7 mouse cellular contexts compared by ENCODE assay signal in genomic region chr16:17806581-17807191, GRCm38 (mm10). TPM values are rescaled to one million over a fixed set of nuclear protein-coding genes. Genes with fewer than 3 reads are reported as not detected.
A peak's percentile ranks its signal among the peaks of the same experiment; 100 is the strongest.
DNase-seq lines count a peak whose midpoint lies in the region; ATAC-seq and TF ChIP-seq lines count a peak whose summit lies in the region.

No protein-coding gene starts in this region.

- H3K4me3 ChIP-seq in liver, adult 2 months (ENCODE audit: insufficient read depth, low read depth, low read length), result peak overlapping the region; percentile 50; the same call in 1 of the 2 replicates
- peak overlapping the region; percentile 59 for H3K4me3 ChIP-seq in forebrain, embryonic 14.5 days (ENCODE audit: low read depth, low read length)
- peak overlapping the region; percentile 42 for H3K4me3 ChIP-seq in limb, embryonic 12.5 days (replicated peaks)
- H3K4me3 ChIP-seq in neural tube, embryonic 14.5 days (ENCODE audit: low read depth, low read length), result peak overlapping the region; percentile 57

- H3K4me1 ChIP-seq in liver, adult 2 months (ENCODE audit: control insufficient read depth, insufficient read depth, low read length), result peaks cover 14% of the 10 kb centered on the region
- peaks cover 33% of the 10 kb centered on the region for H3K4me1 ChIP-seq in forebrain, embryonic 14.5 days (ENCODE audit: control insufficient read depth, insufficient read depth, low read length)
- peaks cover 97% of the 10 kb centered on the region for H3K4me1 ChIP-seq in limb, embryonic 12.5 days (replicated peaks)
- peaks cover 34% of the 10 kb centered on the region for H3K4me1 ChIP-seq in neural tube, embryonic 14.5 days (ENCODE audit: control insufficient read depth, insufficient read depth, low read length)

- no peak for TF ChIP-seq POLR2A in liver, adult 2 months (IDR thresholded peaks at IDR 0.05; ENCODE audit: extremely low read depth, insufficient read depth, low read length)

- peak overlapping the region; percentile 98 for H3K4me2 ChIP-seq in forebrain, embryonic 14.5 days (ENCODE audit: low read length)
- H3K4me2 ChIP-seq in limb, embryonic 12.5 days, result peak overlapping the region; percentile 80
- H3K4me2 ChIP-seq in neural tube, embryonic 14.5 days (ENCODE audit: low read depth, low read length), result peak overlapping the region; percentile 92

- H3K27ac ChIP-seq in liver, adult 2 months (replicated peaks; ENCODE audit: insufficient read depth, low read depth, low read length), result no peak overlapping the region
- H3K27ac ChIP-seq in forebrain, embryonic 14.5 days (ENCODE audit: low read depth, low read length), result peak overlapping the region; percentile 83
- peak overlapping the region; percentile 90 for H3K27ac ChIP-seq in limb, embryonic 12.5 days
- H3K27ac ChIP-seq in neural tube, embryonic 14.5 days (ENCODE audit: low read depth, low read length), result peak overlapping the region; percentile 81

- H3K9me3 ChIP-seq in forebrain, embryonic 14.5 days (replicated peaks; ENCODE audit: control insufficient read depth, low read length), result no peaks in the 10 kb centered on the region
- no peaks in the 10 kb centered on the region for H3K9me3 ChIP-seq in limb, embryonic 12.5 days
- no peaks in the 10 kb centered on the region for H3K9me3 ChIP-seq in neural tube, embryonic 14.5 days (ENCODE audit: control insufficient read depth, low read length)

- H3K36me3 ChIP-seq in liver, adult 2 months (ENCODE audit: control insufficient read depth, insufficient read depth, low read length), result no peaks in the 10 kb centered on the region
- H3K36me3 ChIP-seq in forebrain, embryonic 14.5 days (ENCODE audit: control insufficient read depth, insufficient read depth, low read length), result no peaks in the 10 kb centered on the region
- peaks cover 56% of the 10 kb centered on the region for H3K36me3 ChIP-seq in limb, embryonic 12.5 days
- H3K36me3 ChIP-seq in neural tube, embryonic 14.5 days (ENCODE audit: control insufficient read depth, insufficient read depth, low read length), result no peaks in the 10 kb centered on the region

- H3K27me3 ChIP-seq in liver, adult 2 months (ENCODE audit: control insufficient read depth, insufficient read depth, low read length), result peaks cover 45% of the 10 kb centered on the region
- H3K27me3 ChIP-seq in forebrain, embryonic 14.5 days (replicated peaks; ENCODE audit: control insufficient read depth, insufficient read depth, low read length), result peaks cover 49% of the 10 kb centered on the region
- H3K27me3 ChIP-seq in limb, embryonic 12.5 days, result peaks cover 54% of the 10 kb centered on the region
- peaks cover 46% of the 10 kb centered on the region for H3K27me3 ChIP-seq in neural tube, embryonic 14.5 days (ENCODE audit: control insufficient read depth, insufficient read depth, low read length)

- TF ChIP-seq CTCF in liver, adult 2 months (IDR thresholded peaks at IDR 0.05; ENCODE audit: low read depth, low read length), result no peak

- no peaks in the 10 kb centered on the region for H3K79me2 ChIP-seq in liver, adult 2 months (ENCODE audit: control insufficient read depth, insufficient read depth, low read length)

- peak; percentile 52 for ATAC-seq in forebrain, embryonic 14.5 days
- no peak for ATAC-seq in limb, embryonic 12.5 days (ENCODE audit: insufficient number of reproducible peaks, insufficient read depth, low FRiP score, low TSS enrichment, low read depth)
- peak; percentile 9 for ATAC-seq in neural tube, embryonic 14.5 days (ENCODE audit: low read depth)

- DNase-seq in liver, adult 2 months (ENCODE audit: extremely low read depth, low read depth, low spot score), result no peak
- DNase-seq in liver, result no peak
- peak; percentile 47 to 64 for DNase-seq in cerebellum, postnatal 10 days
- DNase-seq in forebrain, embryonic 14.5 days (ENCODE audit: low spot score), result no peak
- no peak for DNase-seq in testis, postnatal 14 days (ENCODE audit: low spot score)

- WGBS in liver, adult 2 months, result 8% methylated on average over 47 of the region's 50 CpGs
- under 1% methylated on average over 39 of the region's 50 CpGs for WGBS in forebrain, embryonic 14.5 days
- WGBS in limb, embryonic 12.5 days, result 5% methylated on average over 50 of the region's 50 CpGs
- WGBS in neural tube, embryonic 14.5 days, result 1% methylated on average over 49 of the region's 50 CpGs

- peak overlapping the region; percentile 44 for H3K9ac ChIP-seq in liver, adult 2 months (ENCODE audit: low read depth, low read length)
- H3K9ac ChIP-seq in forebrain, embryonic 14.5 days (ENCODE audit: low read length), result peak overlapping the region; percentile 82
- peak overlapping the region; percentile 73 for H3K9ac ChIP-seq in limb, embryonic 12.5 days (replicated peaks)
- peak overlapping the region; percentile 77 for H3K9ac ChIP-seq in neural tube, embryonic 14.5 days (replicated peaks; ENCODE audit: low read depth, low read length)

RNA-seq across cellular contexts. Expression of gene Scarf2, which starts 9.6 kb away (rescaled TPM):
- 1.8 and 2.3 TPM in 2 replicates for total RNA-seq in liver, adult 2 months (2014; rRNA removed)
- polyA plus RNA-seq in liver, adult 2 months (2012; rRNA removed), result 6.2 and 7.7 TPM in 2 replicates
- 0.89 and 1.1 TPM in 2 replicates for polyA plus RNA-seq in forebrain, embryonic 14.5 days (2014; fragmentation: Nextera tagmentation; extraction: Ambion mirVana)
- 41.0 and 46.3 TPM in 2 replicates for polyA plus RNA-seq in limb, embryonic 12.5 days (2016; fragmentation: Nextera tagmentation; extraction: Ambion mirVana)
- polyA plus RNA-seq in neural tube, embryonic 14.5 days (2014; fragmentation: Nextera tagmentation; extraction: Ambion mirVana), result 0.95 and 2.0 TPM in 2 replicates

RNA-seq across cellular contexts. Expression of gene B830017H08Rik, which starts 26.2 kb away (rescaled TPM):
- total RNA-seq in liver, adult 2 months (2014; rRNA removed), result not detected in 2 replicates
- not detected in 2 replicates for polyA plus RNA-seq in liver, adult 2 months (2012; rRNA removed)
- 1.0 and 1.5 TPM in 2 replicates for polyA plus RNA-seq in forebrain, embryonic 14.5 days (2014; fragmentation: Nextera tagmentation; extraction: Ambion mirVana)
- polyA plus RNA-seq in limb, embryonic 12.5 days (2016; fragmentation: Nextera tagmentation; extraction: Ambion mirVana), result 0.27 and 0.56 TPM in 2 replicates
- 4.7 and 6.5 TPM in 2 replicates for polyA plus RNA-seq in neural tube, embryonic 14.5 days (2014; fragmentation: Nextera tagmentation; extraction: Ambion mirVana)

RNA-seq across cellular contexts. Expression of gene Car15, which starts 31.5 kb away (rescaled TPM):
- total RNA-seq in liver, adult 2 months (2014; rRNA removed), result 0.27 and 1.0 TPM in 2 replicates
- 1.6 and 3.7 TPM in 2 replicates for polyA plus RNA-seq in liver, adult 2 months (2012; rRNA removed)
- 4.0 and 5.0 TPM in 2 replicates for polyA plus RNA-seq in forebrain, embryonic 14.5 days (2014; fragmentation: Nextera tagmentation; extraction: Ambion mirVana)
- polyA plus RNA-seq in limb, embryonic 12.5 days (2016; fragmentation: Nextera tagmentation; extraction: Ambion mirVana), result 2.9 and 3.6 TPM in 2 replicates
- 3.9 and 4.0 TPM in 2 replicates for polyA plus RNA-seq in neural tube, embryonic 14.5 days (2014; fragmentation: Nextera tagmentation; extraction: Ambion mirVana)

RNA-seq across cellular contexts. Expression of gene Klhl22, which starts 47.3 kb away (rescaled TPM):
- total RNA-seq in liver, adult 2 months (2014; rRNA removed), result 9.7 and 10.2 TPM in 2 replicates
- polyA plus RNA-seq in liver, adult 2 months (2012; rRNA removed), result 25.5 and 28.2 TPM in 2 replicates
- 68.2 and 71.9 TPM in 2 replicates for polyA plus RNA-seq in forebrain, embryonic 14.5 days (2014; fragmentation: Nextera tagmentation; extraction: Ambion mirVana)
- polyA plus RNA-seq in limb, embryonic 12.5 days (2016; fragmentation: Nextera tagmentation; extraction: Ambion mirVana), result 87.7 and 88.5 TPM in 2 replicates
- polyA plus RNA-seq in neural tube, embryonic 14.5 days (2014; fragmentation: Nextera tagmentation; extraction: Ambion mirVana), result 90.9 and 98.9 TPM in 2 replicates

Comparison
In these comparisons a context has a peak if more than half of its experiments do, and no peak if none do; other contexts are left out.
1. DNase-seq: peak in cerebellum, postnatal 10 days (2 of 2); none in liver, adult 2 months (single experiment), liver (single experiment), forebrain, embryonic 14.5 days (single experiment) and testis, postnatal 14 days (single experiment).
2. Peak in every context shown above with its lines, with median percentiles within 50 percentile points of each other: H3K4me3 ChIP-seq, H3K9ac ChIP-seq and H3K4me2 ChIP-seq.